Mouse (Mus musculus): ENCODE data around the gene Gnb4.
A peak's percentile ranks its signal among the peaks of the same experiment; 100 is the strongest.

The Gnb4 gene

DNA sequence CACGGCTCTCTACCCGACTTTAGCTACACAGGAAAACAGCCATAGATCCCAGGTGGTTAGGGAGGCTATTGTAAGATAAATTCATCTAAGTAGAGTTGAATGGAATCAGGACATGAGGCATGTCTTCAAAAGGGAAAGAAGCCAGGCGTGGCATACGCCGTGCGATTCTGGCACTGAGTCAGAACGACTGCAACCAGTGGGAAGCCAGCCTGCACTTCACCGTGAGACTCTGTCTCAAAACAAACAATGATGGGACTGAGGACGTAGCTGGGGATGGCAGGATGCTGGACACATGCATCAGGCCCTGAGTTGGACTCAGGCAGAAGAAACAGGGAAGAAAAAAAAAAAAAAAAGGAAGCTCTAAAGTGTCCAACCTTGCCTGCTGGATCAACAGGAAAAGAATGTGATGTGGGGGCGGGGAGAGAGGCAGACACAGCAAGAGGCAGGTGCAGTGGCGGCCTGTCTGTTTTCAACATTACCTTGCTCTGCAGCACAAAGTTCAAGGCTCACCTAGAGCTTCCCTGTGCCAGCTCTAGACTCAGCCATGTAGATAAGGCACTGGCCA is 4.7 kb downstream of the Gnb4 start:
- peak; percentile 37 for DNase-seq

DNA sequence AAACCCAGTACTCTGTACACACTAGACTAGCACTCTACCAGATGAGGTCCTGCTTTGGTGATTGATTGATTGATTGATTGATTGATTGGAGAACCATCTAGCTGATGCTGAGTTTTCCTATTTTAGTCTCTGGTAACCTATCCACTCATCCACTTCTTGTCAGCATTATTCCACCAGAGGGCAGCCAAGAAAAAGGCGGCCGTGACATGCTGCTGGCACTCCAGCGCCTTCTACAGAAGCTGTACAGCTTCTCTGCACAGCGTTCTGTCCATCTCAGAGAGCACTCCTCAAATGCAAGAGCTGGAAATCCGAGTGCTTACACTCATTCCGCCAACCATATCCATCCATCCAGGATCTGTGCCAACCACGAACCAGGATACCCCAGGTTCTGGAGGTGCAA is 5.8 kb downstream of the Gnb4 start:
- DNase-seq = peak; percentile 85

DNA sequence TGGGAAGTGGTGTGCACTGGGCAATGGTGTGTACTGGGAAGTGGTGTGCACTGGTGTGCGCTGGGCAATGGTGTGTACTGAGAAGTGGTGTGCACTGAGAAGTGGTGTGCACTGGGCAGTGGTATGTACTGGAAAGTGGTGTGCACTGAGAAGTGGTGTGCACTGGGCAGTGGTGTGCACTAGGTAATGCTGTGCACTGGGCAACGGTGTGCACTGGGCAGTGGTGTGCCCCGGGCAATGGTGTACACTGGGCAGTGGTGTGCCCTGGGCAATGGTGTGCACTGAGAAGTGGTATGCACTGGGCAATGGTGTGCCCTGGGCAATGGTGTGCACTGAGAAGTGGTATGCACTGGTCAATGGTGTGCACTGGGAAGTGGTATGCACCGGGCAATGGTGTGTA is 7.2 kb downstream of the Gnb4 start:
- DNase-seq = no peak

DNA sequence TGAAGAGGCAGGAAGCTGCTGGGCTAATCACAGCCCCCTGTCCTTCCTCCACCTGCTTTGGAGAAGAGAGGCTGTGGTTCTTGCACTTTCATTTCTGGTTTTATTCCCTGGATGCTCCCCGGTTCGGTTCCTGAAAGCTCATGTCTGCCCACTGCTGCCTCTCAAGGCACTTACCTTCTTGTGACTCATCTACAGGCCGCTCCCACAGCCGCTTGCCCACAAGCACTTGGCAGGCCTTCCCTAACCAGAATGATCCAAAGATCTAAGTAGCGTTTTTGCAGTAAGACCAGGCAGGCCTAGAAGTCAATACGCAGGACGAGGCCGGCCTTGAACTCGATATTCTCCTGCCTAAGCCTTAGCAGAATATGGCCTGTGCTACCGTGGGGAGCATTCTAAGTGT is 15.3 kb downstream of the Gnb4 start:
- no peak for DNase-seq

DNA sequence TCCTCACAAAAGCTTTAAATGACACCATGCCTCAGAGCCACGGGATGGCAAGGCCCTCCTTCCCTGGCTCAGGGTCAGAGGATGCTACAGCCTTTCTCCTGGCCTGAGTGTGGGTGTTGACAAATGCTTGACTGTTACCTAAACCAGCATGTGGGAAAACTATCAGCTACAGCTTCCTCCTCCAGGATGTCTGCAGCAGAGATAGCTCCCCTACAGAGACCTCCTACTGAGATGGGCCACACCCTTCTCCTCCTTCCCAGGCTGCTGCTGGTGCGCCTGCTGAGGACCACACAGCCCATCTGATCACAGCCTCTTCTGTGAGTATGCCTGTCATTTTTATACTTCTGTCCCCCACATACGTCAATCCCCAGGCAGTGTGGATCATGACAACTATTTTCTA is 17.1 kb downstream of the Gnb4 start:
- no peak for DNase-seq

DNA sequence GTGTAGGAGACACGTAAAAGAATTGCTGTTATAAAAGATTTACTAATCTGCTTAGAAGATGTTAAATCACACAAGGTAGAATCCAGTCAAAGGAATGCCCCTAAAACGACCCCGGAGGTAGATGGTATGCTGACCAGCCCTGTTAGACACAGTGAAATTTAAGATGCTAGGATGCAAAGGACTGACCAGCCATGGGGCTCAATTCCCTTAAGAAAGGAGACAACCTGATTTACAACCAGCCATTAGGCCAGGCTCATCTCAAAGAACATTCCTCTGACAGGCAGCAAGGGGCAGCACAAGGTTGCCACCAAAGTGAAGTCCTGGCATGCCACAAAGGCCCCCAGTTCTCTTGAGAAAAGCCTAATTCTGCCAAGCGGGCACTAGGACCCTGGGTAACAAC is 21.3 kb downstream of the Gnb4 start:
- no peak for DNase-seq

DNA sequence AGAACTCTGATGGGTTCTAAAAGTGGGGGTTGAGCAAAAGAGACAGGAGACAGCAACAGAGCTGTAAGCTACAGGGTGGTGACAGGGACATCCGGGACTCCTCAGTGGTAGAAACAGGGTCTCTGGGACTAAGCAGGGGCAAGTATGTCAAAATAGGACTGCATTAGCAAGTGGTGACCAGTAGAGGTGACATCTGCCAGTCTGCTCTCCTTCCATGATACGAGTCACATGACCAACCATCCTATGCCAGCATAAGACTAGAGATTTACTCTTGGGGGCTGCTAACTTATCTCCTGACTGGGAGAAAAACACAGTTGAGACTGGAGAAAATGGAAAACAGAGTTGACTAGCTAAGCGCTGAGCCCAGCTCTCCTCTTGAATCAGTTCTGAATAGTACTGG is 30.1 kb downstream of the Gnb4 start:
- no peak for DNase-seq

DNA sequence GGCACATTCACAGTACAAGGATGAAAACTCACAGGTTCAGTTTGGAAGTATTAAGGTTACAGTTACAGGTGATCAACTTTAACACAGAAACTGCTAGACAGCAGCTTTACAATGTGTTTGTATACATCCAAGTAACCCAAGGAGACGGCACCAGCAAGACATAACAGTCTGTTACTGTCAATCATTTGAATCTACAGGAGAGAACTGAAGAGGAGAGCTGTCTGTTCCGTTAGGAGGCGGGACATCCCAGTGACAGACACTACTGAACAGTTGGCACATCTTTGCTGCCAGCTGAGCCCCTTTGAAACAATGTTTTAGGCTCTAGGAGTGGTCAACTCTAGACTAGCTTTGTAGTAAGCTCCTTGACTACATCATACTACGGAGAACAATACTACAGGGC is 32.9 kb downstream of the Gnb4 start:
- no peak for DNase-seq

DNA sequence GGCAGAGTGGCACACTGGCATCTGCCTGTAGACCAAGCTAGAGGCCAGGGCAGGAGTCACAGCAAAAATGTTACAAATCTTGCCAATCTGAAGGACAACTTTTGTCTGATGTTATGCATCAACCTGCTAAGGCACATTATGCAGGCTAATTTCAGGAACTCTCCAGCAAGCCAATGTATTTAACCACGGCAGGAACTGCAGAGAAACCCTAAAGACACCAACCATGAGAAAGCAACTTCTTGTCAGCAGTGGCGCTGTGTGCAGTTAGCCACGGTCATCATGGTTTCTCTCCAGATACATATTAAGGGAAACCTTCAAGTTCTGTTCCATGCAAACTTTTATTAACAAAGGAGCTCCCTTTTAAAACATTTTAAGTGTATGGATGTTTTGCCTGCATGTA is 34.5 kb downstream of the Gnb4 start:
- DNase-seq = no peak

DNA sequence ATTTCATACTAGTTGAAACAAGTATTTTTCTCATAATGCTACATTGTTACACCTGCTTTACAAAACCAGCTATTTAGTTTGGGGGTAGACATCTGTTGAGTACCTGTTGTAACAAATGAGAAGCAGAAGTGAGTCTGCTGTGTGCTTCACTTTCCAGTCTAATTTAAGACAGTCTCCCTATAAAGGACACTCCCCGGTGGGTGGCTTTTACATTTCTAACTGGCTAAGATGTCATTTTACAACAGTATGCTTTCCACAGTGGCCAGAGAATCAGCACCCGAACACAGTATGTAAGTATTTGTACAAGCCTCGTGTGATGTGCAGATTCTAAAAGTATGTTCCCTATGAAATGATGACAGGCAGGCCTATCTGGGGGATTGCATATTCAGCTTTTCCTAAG is 35.6 kb downstream of the Gnb4 start:
- no peak for DNase-seq

DNA sequence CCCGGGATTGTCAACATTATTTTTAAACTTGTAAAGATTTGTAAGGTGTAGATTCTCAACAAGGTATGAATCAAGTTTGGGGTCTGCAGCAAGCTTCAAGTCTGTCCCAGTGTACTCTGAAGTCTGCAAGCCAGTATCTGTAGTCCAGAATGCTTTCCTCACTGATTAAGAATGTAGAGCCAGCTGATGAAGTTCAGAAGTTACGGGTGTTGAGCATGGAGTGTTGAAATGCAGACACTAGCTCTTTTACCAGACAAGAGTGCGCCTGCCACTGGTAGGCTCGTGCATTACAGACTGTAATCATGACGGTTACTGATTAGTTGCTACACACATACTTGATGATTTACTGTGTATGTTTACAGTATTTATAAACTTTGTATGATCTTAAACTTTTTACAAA is 37.6 kb downstream of the Gnb4 start:
- DNase-seq = no peak

DNA sequence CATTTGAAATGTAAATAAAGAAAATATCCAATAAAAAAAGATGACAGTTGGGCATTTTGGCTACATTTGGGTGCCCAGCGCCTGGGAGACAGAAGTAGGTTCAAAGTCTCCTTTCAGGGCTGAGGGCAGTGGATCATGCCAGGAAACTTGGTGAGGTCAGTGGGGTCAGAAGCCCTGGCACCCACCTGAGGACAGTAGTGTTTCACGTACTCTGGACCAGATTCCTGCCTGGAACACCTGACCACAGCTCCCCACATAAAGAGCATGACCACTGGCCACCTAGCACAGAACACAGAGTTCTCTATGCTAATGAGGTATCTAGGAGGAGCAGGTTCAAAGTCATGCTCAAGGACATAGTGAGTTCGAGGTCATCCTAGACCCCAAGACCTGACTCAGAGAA is 41.2 kb downstream of the Gnb4 start:
- no peak for DNase-seq

DNA sequence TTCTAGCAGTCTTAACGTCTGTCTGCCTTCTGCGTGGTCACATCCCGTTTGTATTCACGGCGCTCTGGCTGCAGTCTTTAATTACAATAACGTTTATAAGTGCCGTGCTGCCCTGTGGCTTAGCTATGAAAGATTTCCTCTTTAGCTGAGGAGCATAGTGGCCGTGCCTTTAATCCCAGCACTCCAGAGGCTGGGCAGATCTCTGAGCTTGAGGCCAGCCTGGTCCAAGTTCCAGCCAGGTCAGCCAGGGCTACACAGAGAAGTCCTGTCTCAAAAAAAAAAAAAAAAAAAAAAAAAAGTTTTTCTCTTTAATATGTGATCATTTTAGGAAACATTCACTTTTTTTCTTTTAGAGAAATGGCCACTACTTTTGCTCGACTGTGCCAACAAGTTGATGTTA is 42.5 kb downstream of the Gnb4 start:
- DNase-seq = no peak

DNA sequence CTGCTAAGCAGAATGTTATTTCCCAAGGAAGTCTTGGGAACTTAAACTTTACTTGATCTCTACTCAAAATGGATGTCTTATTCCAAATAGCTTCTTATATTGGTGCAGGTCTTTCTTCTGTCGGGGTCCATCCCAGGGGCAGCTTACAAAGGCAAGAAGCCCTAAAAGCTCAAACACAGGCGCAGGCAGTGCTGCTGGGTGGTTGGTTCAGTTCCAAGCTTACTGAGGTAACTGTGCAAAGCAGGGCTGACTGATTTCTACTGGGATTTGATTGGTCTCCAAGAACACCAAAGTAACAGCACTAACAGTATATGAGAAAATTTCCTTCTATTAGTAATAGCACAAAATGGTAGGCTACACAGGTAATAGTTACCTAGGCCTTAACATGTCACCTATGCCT is 43.3 kb downstream of the Gnb4 start:
- no peak for DNase-seq

DNA sequence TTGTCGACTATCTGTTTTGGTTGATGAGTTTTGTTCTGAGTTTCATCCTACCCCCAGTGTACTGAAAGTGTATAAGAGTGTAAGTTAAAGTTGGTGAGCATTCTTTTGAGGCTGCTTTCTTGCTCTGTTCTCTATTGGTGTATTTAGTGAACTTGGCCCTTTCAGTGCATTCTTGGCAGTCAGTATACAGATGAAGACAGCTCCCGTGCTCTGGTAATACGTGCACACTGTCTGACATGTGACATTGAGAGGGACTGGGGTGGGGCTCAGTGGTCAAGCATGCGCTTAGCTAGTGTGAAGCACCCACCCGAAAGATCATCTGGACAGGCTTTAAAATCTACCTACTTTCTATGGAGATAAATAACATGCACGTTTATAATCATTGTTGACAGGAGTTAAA is 53.0 kb downstream of the Gnb4 start:
- DNase-seq = no peak

DNA sequence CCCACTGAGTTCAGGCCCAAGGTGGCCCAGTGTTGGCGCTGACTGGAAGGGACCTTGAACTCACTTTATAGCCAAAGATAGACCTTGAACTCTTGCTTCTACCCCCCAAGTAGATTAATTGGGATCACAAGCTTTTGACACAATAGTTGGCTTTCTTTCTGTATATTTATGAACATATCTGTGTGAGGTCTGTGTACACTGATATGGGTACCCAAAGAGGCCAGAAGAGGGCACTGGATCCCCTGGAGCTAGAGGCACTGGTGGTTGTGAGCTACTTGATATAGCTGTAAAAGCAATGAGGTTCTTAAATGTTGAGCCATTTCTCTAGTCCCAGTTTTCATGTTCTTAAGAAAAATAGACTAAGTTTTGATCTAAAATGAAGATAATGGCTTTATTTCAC is 63.3 kb downstream of the Gnb4 start:
- peak; percentile 21 for DNase-seq

DNA sequence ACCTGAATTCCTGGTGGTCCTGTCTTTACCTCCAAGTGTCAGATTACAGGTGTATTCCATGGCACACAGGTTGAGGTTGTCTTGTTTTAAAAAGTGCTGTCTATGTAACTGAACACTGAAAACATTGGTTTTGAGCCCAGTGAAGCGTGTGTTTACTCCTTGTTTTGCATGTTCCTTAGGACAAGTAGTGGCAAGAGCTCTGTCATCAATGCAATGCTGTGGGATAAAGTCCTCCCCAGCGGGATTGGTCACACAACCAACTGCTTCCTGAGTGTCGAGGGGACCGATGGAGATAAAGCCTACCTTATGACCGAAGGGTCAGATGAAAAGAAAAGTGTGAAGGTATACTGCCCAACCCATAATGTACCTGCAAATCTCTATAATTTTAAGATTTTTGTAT is 78.3 kb downstream of the Gnb4 start:
- no peak for DNase-seq

DNA sequence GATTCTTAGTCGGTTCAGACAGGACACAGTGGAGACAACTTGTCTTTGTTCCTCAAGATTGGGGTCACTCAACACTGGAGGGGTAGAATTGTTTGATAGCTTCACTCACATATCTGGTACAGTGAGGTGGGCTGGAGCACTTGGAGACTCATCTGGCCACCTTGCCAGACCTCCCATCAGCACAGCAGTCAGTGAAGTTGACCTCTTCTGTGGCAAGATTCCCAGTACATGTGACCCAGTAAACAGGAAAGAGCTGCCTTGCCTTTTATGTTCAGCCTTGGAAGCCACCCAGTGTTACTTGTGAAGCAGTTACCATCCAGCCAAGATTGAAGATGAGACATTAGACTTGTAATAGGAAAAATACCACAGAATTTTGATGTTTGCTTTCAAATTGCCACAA is 78.8 kb downstream of the Gnb4 start:
- peak; percentile 86 for DNase-seq

DNA sequence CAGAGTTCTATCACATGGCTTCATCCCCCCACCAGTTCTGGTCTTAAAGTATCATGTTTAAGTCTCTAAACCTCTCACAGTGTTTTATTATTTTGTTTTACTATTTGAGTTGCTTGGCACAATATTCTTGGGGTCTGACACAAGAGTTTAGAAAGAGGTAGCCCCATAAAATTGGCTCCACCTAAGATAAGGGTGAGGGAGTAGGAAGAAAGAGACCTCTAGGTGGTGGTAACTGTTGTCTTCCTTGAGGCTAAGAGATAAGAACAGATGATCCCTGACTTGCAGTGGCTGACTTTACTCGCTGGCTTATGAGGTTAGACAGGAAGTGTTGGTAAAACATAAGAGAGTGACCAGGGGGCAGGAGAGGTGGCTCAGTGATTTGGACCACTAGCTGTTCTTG is 80.7 kb downstream of the Gnb4 start:
- no peak for DNase-seq
